Mouse (Mus musculus) layer of hippocampus, postnatal 10 days (tissue): ENCODE measurements around the gene Gstt1. TPM values are rescaled to one million over a fixed set of nuclear protein-coding genes. Genes with fewer than 3 reads are reported as not detected.

Experiments used
- DNase-seq, 2 experiments: peaks; one replicate each; pipeline ENCODE4 v3.0.0; 2021; ENCODE audit warnings: low spot score in 2 of 2
- total RNA-seq, 2 experiments: library from RNA; stranded (reverse); gene quantifications; 2 replicates each; pipeline ENCODE4 v1.2.3; 2021

The Gstt1 gene
- total RNA-seq, 2 experiments from 2014 or later, result 2.8 to 5.2 TPM

GRCm38 (mm10) chr10:75764519-75765473, 33.6 kb downstream of the Gstt1 start:
- DNase-seq, result peak; percentile 69 to 74

DNA sequence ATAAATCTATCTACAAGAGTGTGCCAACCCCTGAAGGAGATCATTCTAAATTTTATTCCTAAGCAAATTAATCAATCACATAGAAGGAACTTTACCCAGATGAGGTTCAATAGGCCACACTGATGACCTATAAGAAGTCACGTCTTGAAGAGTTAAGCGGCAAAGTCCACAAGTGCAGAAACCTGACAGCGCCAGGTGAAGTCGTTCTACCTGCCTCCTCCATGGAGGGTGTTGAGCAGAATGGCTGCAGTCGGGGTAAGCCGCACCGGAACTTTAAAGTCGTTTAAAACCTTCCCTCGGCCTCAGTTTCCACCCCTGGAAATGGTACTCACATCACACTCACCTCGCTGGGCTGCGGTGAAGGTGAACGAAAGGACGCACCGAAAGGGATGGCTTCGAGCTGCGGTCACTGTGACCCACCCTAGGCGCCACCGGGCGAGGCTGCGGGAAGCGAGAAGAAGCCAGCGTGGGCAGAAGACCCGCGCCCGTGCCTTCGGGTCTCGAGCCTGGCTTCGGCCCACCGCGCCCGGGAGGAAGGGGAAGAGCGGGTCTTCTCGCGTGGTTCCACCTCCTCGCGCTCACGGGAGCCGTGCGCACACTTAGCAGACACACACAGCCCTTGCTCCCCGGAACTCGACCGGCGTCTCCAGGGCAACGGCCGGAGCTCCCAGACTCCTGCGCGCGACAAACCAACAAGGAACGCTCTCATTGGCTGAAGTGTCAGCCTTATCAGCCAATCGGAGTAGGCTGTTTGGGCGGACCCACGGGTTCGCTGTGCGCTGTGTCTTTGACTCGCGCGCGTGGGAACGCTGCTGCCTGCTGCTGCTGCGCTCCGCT, 34.5 kb downstream of the Gstt1 start, which contains the start of gene Cabin1:
Cabin1 (minus strand) TSS at position 660 of the 837 bp plus-strand sequence.
- peak; percentile 98 for DNase-seq

- DNase-seq, result no peak
These were observed 36.0 kb downstream of the Gstt1 start for GRCm38 (mm10) chr10:75762413-75762812.

DNA sequence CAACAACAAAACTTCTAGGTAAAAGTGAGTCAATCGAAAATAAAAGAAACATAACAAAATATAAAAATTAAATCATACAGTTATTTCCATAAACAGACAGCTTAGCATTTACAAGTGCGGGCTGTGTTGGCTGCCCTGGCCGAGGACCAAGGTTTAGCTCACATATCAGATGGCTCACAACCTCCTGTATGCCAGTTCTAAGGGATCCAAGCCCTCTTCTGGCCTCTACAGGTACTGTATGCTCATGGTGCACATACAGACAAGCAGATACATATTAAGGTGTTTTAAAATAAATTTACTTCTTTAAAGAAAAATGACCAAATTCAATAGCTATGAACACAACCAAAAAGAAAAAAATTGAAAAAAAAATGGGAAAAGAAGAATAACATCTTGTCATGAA, 38.1 kb downstream of the Gstt1 start:
- no peak for DNase-seq

DNA sequence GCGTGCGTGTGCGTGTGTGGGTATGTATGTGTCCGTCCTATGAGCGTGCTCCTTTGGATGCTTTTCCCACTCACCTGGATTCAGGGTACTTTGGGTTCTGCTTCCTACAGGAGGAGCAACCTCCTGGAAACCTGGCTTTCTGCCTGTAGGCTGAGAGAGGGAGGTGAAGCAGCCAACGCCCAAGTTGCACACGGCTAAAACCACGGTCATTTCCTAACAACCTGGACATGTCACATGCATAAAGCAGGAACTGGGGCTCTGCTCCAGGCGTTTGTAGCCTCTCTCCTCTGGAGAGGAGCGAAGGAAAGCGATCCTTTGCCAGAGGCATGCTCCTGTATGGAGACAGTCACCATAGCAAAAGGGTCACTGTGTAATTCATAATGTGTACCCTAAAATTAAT, 41.7 kb downstream of the Gstt1 start:
- DNase-seq, result no peak

DNA sequence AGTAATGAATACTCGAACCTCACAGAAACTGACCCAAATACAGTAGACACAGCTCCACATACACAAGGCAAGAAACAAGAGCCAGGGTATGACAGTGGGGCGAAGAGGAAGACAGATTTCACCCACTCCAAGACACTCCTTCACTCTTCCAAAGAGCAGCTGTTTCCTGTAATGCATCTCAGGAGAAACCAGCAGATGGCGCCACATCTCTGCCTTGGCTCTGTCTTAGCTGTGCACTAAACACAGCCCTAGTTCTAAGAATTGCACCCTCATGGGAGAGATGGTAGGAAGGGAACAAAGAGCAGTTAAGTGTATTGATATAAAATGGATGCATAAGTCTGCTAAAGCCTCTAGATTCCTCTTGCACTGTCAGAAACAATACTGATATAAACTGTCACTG, 54.4 kb downstream of the Gstt1 start:
- DNase-seq, result peak; percentile 88 to 90

- DNase-seq, result peak in 1 of 2 experiments; percentile 43
These were observed 55.0 kb downstream of the Gstt1 start for GRCm38 (mm10) chr10:75743369-75743768.

DNA sequence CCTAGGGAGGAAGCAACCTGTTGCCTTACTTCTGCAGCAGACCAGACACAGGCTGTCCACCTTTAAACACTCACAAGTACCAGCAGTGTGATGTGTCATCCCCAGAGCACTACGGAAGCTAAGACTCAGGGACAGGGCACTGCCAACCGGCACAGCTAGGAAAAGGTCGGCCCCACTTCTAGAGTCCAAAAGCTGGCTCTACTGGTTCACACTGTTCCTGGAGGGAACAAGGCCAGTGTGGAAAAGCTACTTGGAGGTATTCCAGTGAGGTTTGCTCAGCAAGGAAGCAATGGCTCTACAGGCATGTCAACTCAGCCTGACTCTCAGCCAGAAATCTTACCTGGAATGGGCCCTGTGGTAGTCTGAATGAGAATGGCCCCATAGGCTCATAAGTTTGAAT, 57.5 kb downstream of the Gstt1 start:
- DNase-seq, result no peak

Other genes starting within 250 kb of the Gstt1 start
- 10 to 100 TPM; 24.0 to 24.7 TPM for gene Lrrc75b, start 238.3 kb downstream of the Gstt1 start, total RNA-seq
- gene Ggt1, start 237.0 kb downstream of the Gstt1 start, total RNA-seq, result 1 to 10 TPM; 2.7 to 3.7 TPM
- gene Ggt5, start 209.2 kb downstream of the Gstt1 start, total RNA-seq, result 1 to 10 TPM; 2.6 to 2.9 TPM
- 1 to 10 TPM; 1.6 to 2.8 TPM for gene Susd2, start 154.6 kb downstream of the Gstt1 start, total RNA-seq
- 10 to 100 TPM; 72.5 to 96.4 TPM for gene Cabin1, start 34.2 kb downstream of the Gstt1 start, total RNA-seq
- 10 to 100 TPM; 34.4 to 34.8 TPM for gene Ddt, start 25.2 kb downstream of the Gstt1 start, total RNA-seq
- not detected for gene Gm20441, start 17.6 kb downstream of the Gstt1 start, total RNA-seq
- under 1 TPM; 0.96 to 0.98 TPM for gene Gstt3, start 17.2 kb downstream of the Gstt1 start, total RNA-seq
- not detected for gene Gstt4, start 24.0 kb upstream of the Gstt1 start, total RNA-seq
- gene Gstt2, start 38.8 kb upstream of the Gstt1 start, total RNA-seq, result 1 to 10 TPM; 5.0 to 6.1 TPM
- 100 to 1,000 TPM; 674 to 738 TPM for gene Mif, start 61.7 kb upstream of the Gstt1 start, total RNA-seq
- 1 to 10 TPM in 1 of 2 experiments, not detected in 1; 1.7 TPM for gene Derl3, start 94.8 kb upstream of the Gstt1 start, total RNA-seq
- 10 to 100 TPM; 99.2 to 99.3 TPM for gene Smarcb1, start 123.0 kb upstream of the Gstt1 start, total RNA-seq
- gene Chchd10, start 134.5 kb upstream of the Gstt1 start, total RNA-seq, result 100 to 1,000 TPM; 185 to 218 TPM
- 1 to 10 TPM; 2.0 to 4.1 TPM for gene Mmp11, start 137.9 kb upstream of the Gstt1 start, total RNA-seq
- under 1 TPM; 0.71 to 0.83 TPM for gene Gm867, start 142.1 kb upstream of the Gstt1 start, total RNA-seq
- gene Vpreb3, start 144.5 kb upstream of the Gstt1 start, total RNA-seq, result not detected
- not detected for gene Gm5134, start 155.9 kb upstream of the Gstt1 start, total RNA-seq
- gene Zfp280b, start 234.1 kb upstream of the Gstt1 start, total RNA-seq, result 10 to 100 TPM in 1 of 2 experiments, 1 to 10 TPM in 1; 9.1 to 11.2 TPM